Mouse (Mus musculus) embryo, embryonic 11.5 days (tissue): ENCODE measurements around the gene Kcnq2.

Experiments used
- DNase-seq: peaks from one replicate; pipeline ENCODE4 v3.0.0-alpha.2; 2012; ENCODE audit warnings: low read depth, low spot score

The Kcnq2 gene

DNA sequence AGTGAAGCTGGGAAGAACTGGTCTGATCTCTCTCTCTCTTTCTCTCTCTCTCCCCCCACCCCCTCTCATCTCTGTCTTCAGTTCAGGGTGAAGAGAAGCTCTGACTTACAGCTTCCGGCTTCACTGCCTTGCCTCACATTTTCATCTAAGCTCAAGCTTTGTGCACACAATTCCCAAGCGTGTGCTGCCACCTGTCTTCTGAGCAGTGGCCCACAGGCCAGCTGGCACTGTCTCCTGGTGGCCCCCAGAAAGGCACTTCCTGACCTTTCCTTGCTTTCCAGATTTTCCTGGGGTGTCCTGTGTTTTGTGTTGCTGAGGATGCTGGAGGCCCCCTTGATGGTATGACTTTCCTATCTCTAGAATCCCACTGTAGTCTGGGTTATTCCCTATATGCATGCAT lies 31.0 kb downstream of the Kcnq2 start:
- no peak for DNase-seq

DNA sequence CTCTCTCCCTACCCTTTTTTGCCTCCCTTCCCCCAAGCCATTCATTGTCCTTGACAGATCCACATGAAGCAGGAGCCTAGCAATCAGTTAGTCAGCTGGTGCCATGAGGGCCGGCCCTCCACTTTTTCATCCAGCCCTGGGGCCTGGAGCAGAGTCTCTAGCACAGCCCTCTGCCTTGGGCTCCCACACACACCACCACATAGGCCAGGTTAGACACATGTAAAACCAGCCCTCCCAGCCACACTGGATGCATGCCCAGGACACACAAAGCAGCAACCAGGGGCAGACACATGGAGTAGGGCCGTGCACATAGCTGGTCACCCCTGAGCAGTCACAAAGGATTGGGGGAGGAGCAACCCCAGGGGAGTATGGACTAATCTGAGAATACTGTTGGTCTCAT lies 32.9 kb downstream of the Kcnq2 start:
- no peak for DNase-seq

DNA sequence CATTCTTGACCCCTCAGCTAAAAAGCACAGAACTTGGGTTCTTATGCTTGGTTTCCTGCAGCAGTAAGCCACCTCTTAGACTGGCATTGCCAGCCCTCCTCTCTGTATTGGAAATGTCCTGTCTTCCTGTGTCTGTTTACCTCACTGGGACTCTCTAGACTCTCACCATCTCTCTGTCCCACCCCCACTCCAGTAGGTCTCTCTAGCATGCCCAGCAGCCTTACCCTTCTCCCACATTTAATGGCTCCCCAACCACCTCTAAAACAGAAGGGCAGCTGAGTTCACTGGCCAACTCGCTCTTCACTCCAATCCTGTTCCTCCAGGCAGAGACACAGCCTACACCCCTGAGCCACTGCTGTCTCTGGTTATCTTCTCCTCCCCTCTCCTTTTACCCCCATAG lies 33.5 kb downstream of the Kcnq2 start:
- DNase-seq: no peak

DNA sequence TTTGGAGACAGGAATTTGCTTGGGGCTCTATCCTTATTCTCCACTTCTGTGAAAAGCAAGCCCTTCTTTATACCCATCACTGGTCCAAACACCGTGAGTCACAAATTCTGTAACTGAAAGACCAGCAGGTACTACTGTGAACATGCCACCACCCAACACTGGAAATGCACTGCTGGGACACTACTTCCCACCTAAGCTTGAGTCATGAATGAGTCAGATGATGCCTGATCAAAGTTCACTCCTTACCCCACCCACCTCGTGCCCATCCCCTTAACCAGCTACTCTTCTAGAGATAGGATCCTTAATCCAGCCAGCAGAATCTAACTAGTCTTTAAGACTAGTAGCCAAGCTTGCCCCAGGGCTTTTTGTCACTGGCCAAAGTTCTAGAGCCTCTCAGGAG lies 35.0 kb downstream of the Kcnq2 start:
- no peak for DNase-seq

DNA sequence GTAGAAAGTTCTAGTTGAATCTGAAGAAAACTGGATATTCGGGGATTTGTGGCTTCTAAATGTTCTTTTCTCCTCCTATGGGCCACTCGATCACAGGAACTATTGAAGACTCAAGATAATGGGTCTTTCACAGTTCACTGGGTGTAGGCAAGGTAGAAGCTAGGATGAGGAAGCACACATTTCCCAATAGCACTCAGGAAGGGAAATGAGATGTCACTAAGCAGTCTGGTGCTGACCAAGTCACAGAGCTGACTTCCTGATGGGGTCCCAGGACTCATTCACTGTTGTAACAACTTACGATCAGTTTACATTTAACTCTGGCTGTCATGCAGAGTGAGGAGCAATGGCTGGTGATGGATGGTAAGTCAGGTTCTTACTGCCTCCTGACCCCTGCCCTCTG lies 45.0 kb downstream of the Kcnq2 start:
- DNase-seq: no peak

DNA sequence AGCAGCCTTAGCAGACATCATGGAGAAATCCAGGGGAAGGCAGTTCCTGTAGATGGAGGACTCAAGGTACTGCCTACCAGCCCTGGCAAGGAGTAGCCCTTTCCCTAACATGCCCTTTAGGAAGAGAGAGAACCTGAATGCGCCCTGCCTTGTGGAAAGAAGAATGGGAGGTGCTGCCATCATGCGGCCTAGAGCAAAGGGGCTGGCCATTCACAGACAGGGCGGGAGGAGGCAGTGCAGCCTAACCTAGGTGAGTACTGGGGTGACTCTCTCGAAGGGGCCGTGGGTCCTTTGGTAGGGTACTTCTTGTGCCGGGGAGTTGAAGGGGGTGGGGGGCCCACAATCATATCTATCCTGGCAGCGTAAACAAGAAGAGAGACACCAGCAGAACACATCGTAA lies 50.1 kb downstream of the Kcnq2 start:
- DNase-seq: no peak

DNA sequence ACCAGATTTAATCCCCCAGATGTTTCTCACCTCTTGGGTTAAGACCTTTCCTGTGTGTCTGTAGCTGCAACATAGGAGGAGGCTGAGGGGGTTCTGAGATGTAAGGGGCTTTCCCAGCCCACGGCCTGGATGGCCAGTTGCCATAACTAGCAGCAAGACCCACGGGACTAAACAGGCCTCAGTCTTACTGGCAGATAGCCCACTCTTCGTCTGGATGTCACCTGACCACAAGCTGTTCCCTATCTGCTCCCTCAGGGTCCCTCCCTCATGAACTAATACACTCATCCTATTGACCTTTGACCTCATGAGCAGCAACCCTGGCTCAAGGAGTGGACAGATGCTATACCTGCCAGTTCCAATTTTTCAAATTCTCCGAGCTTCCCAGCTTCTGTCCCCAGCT lies 51.2 kb downstream of the Kcnq2 start:
- no peak for DNase-seq

DNA sequence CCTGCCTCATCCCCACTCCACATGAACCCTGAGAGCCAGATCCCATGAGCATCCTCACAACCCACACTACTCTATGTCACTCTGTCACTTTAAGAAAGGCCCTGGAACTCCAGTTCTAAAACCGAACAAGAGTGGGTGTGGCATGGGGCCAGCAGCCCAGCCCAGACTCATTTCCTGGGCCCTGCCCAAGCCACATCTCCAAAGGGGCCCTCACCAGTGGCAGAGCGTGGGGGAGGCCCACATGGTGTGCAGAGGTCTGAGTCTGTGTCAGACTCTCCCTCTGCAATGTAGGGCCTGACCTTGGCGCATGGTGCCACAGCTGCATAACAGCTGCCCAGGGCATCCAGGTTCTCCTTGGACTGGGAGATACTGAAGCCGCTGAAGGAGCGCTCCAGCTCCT lies 54.2 kb downstream of the Kcnq2 start:
- no peak for DNase-seq

DNA sequence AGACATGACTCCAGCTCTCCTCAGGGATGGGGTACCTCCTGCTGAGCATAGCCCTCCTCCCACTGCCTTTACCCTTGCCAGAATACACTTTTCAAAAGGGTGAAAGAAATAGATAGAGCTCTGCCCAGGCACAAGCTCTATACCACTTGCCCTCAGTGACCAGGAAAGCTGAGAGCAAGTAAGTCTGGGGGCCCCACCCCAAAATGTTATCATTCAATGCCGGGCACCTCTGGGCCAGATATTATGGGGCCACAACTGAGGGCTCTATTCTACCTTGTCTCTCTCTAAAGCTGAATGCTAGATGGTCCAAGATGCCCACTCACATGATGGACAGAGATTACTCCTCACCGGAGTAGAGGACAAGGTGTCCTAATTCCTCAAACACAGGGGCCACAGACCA lies 55.6 kb downstream of the Kcnq2 start:
- DNase-seq: no peak

DNA sequence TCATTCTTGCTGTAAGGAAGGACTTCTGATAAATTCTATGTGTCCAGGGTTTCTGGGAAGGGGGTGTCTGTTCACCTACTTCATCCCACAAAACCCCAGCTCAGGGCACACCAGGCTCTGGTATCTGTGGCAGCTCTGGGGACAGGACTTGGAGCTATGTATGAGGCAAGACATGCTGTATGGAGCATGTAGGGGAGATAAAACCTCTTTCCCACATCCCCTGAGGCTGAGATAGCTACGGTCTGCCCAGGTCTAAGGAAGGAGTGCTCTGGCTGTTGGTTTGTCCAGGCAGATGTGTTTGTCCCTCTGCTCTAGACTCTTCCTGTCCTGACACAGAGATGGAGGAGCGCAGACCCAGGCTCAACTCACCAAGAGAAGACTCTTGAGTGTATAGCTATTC lies 56.2 kb downstream of the Kcnq2 start:
- no peak for DNase-seq

DNA sequence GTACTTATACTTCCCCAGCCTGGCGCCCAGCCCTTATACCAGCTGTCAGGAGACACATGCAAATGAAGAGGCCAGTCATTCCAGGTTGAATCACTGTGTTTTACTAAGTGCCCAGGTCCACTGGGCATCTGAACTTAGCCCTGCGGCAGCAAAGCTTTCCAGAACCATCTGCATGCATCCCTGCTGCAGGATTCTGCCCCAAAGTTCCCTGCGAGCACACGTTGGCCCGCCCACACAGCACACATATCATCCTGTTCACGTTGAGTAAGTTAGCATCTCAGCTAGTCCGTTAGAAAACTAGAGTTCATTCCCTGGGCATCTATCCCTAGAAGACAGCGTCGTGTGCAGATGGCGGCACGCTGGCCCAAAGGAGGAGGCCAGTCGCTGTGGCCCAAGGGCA lies 59.6 kb downstream of the Kcnq2 start:
- no peak for DNase-seq

DNA sequence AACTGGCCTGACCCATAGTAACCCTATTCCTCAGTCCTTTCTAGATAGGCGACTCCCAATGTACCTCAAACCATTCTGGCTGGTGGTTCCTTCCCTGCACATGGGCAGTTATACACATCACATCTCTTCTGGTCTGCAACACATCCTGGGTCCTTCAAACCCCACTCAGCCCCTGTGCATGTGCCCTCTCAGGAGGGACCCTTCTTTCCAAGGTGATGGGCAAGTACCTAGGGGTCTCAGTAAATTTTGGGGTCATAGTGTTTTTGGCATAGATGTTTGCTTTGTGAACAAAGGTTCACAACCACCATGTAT lies 62.7 kb downstream of the Kcnq2 start:
- DNase-seq: no peak

DNA sequence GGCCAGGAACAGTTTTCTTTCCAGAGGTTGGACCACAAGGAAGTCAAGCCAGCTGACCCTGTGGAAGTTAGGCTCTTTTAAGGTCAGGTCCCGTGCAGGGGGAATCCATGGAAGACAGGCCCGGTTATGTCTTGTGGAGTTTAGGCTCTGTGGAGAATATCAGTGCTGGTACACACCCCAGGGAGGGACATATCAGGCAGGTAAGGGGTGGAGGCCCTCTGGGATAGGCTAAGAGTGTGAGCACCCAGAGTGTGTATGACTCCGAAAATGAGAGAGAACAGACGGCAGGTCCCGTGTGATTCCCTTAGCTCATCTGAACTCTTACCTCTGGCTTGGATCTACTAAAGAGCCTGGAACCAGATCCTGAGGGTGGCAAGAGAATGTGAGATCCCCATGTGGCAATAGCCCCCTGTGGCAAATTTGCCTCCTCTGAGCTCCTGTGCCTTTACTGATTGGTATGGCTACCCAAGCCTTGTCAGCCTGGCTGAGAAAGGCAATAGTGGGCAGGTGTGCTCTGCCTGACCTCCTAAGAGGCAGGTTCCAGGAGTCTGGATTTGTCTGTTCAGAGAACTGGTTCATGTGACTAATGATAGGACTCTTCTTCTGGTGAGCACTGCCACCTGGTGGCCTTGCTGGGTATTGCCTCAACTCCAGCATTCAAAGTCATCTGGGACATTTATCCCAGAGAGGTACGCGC lies 63.2 kb downstream of the Kcnq2 start:
- peak; percentile 70 for DNase-seq

DNA sequence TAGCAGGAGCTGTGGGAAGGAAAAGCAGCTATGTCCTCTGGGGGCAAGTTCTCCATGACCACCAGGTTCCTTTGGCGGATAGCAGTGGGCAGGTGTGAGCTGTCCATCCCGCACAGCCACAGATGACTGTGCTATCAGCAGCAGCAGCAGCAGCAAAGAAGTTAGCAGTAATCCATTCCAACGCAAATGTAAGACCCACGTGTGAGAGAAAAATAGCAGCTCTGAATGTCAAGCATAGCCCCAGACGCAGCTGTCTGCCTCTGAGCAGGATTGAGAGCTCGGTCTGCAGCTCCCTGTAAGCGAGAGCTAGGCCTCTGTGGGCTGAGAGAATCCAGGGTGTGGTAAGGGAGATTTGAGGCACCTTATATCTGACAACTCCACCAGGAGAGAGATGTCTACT lies 65.0 kb downstream of the Kcnq2 start:
- no peak for DNase-seq

DNA sequence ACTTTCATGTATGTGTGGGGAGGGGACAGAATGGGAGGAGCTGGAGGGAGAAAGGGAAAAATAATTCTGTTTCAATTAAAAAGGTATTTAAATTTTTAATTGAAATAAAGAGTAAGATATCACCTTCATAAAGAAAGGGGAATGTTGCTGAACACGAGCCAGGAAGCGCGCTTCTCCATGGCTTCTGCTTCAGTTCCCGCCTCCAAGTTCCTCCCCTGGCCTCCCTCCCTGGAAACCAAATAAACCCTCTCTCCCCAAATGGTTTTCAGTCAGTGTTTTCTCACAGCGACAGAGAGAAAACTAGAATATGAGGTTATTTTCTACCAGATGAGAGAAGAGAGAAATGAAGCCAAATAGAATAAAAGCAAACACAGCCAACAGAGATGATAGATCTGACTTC lies 66.6 kb downstream of the Kcnq2 start:
- no peak for DNase-seq

DNA sequence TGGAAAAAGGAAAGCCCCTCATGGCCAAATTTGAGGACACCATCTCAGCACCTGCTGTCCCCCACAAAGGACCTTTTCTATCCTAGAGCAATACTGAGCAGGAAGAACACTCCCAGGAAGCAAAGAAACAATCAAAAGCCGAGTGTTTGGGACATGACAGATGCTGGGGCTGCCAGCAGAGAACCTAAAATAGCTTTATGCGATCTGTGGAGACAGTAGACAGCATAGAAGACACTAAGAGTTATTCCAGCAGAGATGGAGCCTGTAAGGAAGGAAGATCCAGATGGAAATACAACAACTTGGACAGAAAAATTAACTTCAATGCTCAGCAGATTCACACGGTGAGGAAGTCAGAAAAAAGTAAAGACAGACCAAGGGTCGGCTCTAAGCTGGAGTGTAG lies 69.3 kb downstream of the Kcnq2 start:
- no peak for DNase-seq

DNA sequence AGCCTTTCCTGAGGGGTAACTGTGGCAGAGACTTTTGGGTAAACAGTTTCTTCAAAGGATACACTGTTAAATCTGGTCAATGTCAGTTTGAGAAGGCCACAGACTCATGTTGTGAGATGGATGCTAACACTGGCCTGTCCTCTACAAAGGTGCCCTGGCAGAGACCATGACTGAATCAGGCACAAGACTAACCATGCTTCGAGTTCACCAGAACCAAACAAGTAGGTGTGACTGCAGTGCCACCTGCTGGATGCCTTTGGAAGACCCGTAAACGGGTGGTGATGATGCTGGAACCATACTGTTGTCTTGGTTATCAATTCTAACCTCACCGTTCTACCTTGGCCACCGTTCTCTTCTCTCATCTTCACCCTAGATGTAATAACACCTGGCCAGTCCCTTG lies 75.0 kb downstream of the Kcnq2 start:
- DNase-seq: peak; percentile 57

DNA sequence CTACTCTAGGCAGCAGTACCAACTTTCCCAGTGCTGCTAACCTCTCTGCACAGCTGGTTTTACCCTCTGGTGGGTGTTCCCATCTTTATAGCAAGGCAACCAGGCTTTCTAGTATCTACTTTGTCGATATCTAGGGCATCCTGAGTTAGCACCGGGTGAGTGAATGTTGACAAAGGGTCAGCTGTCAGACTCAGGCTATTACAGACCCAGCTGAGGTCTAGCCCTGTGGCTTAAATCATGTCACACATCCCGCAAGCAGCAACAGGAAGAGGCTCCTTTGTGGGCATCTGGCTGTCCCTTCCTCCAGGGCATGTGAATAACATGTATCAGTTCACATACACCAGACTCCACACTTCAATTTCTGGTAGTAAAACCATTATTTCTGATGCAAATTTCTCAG lies 76.9 kb downstream of the Kcnq2 start:
- DNase-seq: no peak

DNA sequence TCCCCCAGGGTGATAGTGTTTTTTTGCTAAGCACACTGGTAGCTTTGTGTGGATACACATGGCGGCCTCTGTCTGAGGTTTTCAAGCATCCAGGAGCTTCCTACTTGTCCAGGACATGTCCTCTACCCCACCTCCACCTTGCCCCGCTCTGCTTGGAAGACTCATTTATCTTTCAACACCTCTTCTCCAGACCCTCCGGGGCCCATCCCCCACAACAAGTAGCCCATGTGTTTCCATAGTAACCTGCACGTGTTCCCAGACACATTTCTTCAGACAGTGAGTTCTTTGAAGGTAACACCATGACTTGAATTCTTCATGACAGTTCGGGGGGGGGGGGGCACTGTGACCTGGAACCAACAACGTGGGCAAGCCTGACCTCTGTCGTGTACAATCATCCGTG lies 77.8 kb downstream of the Kcnq2 start:
- no peak for DNase-seq

DNA sequence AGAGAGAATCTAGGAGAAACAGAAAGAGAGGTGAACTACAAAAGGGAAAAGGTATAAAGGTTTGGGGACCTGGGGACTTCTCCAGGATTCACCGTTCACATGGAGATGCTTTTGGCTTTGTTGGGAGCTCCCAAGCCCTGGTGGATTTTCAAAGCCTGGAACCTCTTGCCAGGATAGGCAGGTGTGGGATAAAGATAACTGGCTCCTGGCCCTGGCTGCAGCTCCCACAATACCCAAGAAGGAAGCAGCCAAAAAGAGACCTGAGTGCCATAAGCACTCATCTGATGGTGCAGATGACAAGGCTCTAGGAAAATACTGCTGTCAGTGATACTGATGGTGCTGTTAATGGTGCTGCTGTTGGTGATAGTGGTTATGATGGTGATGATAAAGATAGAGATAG lies 82.9 kb downstream of the Kcnq2 start:
- DNase-seq: no peak

DNA sequence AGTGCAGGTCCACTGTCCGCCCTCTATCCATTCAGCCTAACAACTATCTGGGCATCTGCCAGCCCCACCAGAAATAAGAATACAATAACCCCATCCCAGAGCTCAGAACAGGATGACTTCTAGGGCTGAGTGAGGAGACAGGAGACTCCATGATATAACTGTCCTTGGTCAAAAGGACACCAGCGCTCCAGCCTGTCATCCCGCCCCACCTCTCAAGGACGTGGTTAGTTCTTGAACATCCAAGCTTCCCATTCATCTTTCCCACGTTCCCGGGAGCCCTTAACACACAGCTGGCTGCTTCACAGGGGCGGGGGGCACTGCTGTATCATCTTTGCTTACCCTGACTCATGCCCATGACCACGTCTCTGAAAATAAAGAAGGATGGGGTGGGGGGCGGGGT lies 86.1 kb downstream of the Kcnq2 start:
- DNase-seq: no peak

DNA sequence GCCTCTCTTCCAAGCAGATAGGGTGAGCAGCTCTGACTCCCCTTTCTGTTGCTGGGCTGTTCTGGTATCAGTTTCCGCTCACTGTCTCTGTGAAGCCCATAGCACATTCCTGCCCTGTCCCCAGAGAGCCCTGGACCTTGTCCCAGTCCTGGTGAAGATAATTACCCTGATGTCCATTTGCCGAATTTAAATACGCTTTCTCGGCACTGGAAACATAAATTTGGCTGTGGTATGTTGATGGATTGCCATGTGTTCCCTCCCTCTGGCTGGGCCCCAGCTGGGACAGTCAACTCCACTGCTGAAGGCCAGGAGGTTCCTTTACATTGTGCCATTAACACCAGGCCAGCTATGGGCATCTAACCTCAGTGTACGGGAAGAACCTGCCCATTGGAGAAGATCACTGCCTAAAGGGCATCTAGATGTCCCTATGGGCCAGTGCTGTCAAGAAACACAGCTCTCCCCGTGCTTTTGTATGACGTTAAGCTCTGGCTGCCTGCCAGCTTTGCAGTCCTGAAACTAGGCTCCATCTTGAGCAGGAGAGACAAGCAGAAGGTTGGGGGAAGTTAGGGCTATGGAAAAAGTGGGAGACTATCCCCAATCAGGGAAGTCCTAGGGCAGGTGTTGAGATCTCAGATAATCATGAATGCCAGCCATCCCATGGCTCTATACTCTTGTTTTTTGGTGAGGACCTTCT lies 86.7 kb downstream of the Kcnq2 start:
- DNase-seq: no peak

DNA sequence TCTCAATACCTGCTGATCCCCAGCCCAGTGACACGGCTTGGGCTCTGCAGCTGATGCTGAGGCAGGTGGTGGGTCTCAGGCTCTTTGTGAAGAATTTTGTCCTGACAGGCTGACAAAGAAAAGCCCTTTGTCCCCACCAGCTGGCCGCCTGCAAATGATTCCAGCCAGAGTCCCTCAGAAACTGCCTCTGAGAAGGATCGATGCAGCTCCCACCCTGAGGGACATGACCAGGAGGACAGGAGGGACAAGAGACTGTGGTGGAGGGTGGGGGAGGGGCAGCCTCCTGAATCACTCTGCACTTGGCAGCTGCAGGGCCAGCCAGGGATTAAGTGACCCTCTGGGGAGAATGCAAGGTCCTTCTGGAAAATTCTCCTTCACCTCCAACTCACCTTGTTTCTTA lies 91.1 kb downstream of the Kcnq2 start:
- no peak for DNase-seq

DNA sequence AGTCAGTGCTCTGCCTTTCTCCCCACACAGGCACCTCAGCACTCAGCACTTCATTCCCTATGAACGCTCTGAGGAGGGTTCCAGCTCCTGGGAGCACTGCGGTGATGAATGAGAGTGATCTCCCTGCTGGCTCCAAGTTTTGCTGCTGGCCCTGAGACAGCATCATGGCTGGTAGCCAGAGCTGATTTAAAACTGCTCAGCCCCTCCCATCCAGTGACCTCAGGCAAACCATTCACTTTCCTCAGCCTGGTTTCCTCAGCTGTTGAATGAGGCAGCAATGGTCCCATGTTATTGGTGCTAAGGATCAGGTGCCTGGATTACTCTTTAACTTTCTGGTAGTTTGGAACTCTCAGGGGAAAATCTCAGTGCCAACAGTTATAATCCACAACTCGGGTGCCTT lies 91.7 kb downstream of the Kcnq2 start, which contains the start of gene Chrna4:
Chrna4 (minus strand) TSS at position 110 of the 400 bp plus-strand sequence.
- DNase-seq: no peak
